Mouse (Mus musculus): ENCODE data around the gene Acads. TPM values are rescaled to one million over a fixed set of nuclear protein-coding genes. Genes with fewer than 3 reads are reported as not detected.
"Not testable (repeated sequence)": the region's sequence is repeated elsewhere in the genome, so short reads cannot be mapped to it uniquely, and the experiment has no call there.

The Acads gene
- polyA plus RNA-seq, 1 experiment: 82.1 TPM

GRCm38 (mm10) chr5:115150991-115151390 lies 31.8 kb upstream of the Acads start:
- TF ChIP-seq POLR2A (IDR thresholded peaks at IDR 0.05; ENCODE audit: insufficient read length, low read depth) (no peak), TCF3 (IDR thresholded peaks at IDR 0.05; ENCODE audit: insufficient read length, low read depth) (no peak), POLR2AphosphoS2 (IDR thresholded peaks at IDR 0.05; ENCODE audit: insufficient read length, low read depth) (no peak), MAX (IDR thresholded peaks at IDR 0.05; ENCODE audit: low read depth) (no peak), TCF12 (IDR thresholded peaks at IDR 0.05; ENCODE audit: insufficient read depth, poor library complexity, severe bottlenecking) (no peak), E2F4 (IDR thresholded peaks at IDR 0.05; ENCODE audit: insufficient read depth) (no peak), MYOD1 (IDR thresholded peaks at IDR 0.05; ENCODE audit: control insufficient read depth in 1 of 3, insufficient read length in 2 of 3, low read depth in 2 of 3) (no peak), USF1 (IDR thresholded peaks at IDR 0.05; ENCODE audit: low read depth) (no peak), CEBPB (IDR thresholded peaks at IDR 0.05; ENCODE audit: insufficient read depth, poor library complexity, severe bottlenecking) (no peak), SRF (IDR thresholded peaks at IDR 0.05; ENCODE audit: control insufficient read depth, insufficient read length, low read depth) (no peak), MYOG (IDR thresholded peaks at IDR 0.05; ENCODE audit: control insufficient read depth in 1 of 3, insufficient read depth in 1 of 3, insufficient read length in 2 of 3, low read depth in 2 of 3) (no peak), REST (IDR thresholded peaks at IDR 0.05; ENCODE audit: insufficient read depth, insufficient read length) (no peak)
- H3K79me2 ChIP-seq (ENCODE audit: control insufficient read depth, insufficient read depth): peaks cover 41% of the 10 kb centered on the region
- no peak overlapping the region for H3K4me3 ChIP-seq
- peaks cover 35% of the 10 kb centered on the region for H3K36me3 ChIP-seq (ENCODE audit: control insufficient read depth, insufficient read depth)
- no peak overlapping the region for H3K4me2 ChIP-seq (ENCODE audit: low read depth)
- H3K27me3 ChIP-seq (ENCODE audit: control insufficient read depth, insufficient read depth, insufficient read length): no peaks in the 10 kb centered on the region
- no peak overlapping the region for H3ac ChIP-seq (ENCODE audit: control insufficient read depth, insufficient read length)

DNA sequence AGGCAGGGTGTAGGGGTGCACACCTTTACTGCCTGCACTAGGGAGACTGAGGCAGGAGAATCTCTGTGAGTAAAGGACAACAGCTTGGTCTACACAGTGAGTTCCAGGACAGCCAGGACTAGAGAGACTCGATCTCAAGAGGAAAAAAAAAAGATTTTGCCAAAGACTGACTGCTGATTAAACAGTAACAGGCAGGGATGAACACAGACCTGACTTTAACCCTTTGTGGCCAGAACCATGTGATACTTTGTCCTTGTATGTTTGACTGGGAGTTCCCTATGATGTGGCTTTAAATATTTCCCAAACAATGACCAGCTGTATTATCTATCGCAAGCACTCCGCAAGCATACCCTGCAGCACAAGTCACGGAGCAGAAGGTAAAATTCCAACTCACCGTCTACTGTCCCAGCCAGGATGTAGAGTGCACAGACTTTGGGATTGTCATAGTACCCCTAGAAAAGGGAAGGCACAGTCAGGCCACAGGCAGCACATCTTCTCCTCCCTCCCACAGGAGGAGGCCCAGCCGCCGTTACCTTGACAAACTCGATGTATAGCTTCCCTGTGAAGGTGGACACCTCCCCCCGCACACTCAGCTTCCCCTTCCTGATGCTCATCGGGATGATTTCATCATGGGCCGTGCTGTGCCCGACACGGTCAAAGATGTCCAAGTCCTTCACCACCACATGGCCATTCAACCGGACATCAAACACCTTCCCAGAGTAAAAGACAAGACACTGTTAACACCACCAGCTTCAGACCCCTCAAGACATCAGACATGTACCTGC lies 30.7 kb upstream of the Acads start:
- Histone ChIP-seq H3K27me3 (ENCODE audit: control insufficient read depth, insufficient read depth, insufficient read length) (no peaks in the 10 kb centered on the region), H3ac (ENCODE audit: control insufficient read depth, insufficient read length) (no peak overlapping the region), H3K79me2 (ENCODE audit: control insufficient read depth, insufficient read depth) (peaks cover 30% of the 10 kb centered on the region), H3K36me3 (ENCODE audit: control insufficient read depth, insufficient read depth) (peaks cover 35% of the 10 kb centered on the region), H3K4me3 (no peak overlapping the region), H3K4me2 (ENCODE audit: low read depth) (no peak overlapping the region)
- TF ChIP-seq SRF (IDR thresholded peaks at IDR 0.05; ENCODE audit: control insufficient read depth, insufficient read length, low read depth): no peak
- TF ChIP-seq POLR2A (IDR thresholded peaks at IDR 0.05; ENCODE audit: insufficient read length, low read depth): no peak
- no peak for TF ChIP-seq USF1 (IDR thresholded peaks at IDR 0.05; ENCODE audit: low read depth)
- no peak for TF ChIP-seq MAX (IDR thresholded peaks at IDR 0.05; ENCODE audit: low read depth)

DNA sequence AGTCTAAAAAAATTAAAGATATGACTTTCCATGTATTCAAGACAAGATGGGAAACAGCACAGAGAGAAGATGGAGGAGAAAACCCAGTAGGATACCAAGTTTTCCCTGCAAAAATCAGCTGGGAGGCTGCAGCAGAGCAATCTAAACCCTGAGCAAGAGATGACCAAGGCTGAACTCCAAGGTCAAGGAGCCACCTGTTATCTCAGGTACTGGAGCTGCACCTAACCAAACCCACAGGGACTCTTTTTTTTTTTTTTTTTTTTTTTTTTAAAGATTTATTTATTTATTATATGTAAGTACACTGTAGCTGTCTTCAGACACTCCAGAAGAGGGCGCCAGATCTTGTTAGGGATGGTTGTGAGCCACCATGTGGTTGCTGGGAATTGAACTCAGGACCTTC lies 29.7 kb upstream of the Acads start:
- not testable (repeated sequence) for H3K4me3 ChIP-seq; H3K4me2 ChIP-seq (ENCODE audit: low read depth); H3ac ChIP-seq (ENCODE audit: control insufficient read depth, insufficient read length); H3K27me3 ChIP-seq (ENCODE audit: control insufficient read depth, insufficient read depth, insufficient read length)
- Histone ChIP-seq H3K36me3 (ENCODE audit: control insufficient read depth, insufficient read depth) (peaks cover 35% of the 10 kb centered on the region), H3K79me2 (ENCODE audit: control insufficient read depth, insufficient read depth) (peaks cover 20% of the 10 kb centered on the region)

DNA sequence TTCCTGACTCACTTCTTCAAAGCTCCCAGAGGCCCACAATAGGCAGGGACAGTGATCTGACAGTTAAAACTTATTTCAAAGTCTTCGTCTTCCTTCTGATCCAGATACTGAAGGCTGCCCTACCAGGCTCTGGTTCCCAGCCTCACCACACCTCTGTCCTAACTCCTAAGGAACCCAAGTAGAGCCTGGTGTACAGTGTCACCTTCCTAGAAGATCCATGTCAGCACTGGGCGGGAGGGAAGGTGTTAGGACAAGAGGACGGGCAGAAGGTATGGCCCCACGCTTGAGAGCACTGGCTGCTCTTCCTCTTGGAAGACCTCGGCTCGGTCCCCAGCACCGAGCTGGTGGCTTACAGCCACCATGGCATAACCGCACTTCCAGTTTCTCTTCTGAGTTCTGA lies 29.2 kb upstream of the Acads start:
- H3K27me3 ChIP-seq (ENCODE audit: control insufficient read depth, insufficient read depth, insufficient read length): no peaks in the 10 kb centered on the region
- peaks cover 35% of the 10 kb centered on the region for H3K36me3 ChIP-seq (ENCODE audit: control insufficient read depth, insufficient read depth)
- H3ac ChIP-seq (ENCODE audit: control insufficient read depth, insufficient read length): no peak overlapping the region
- TF ChIP-seq E2F4 (IDR thresholded peaks at IDR 0.05; ENCODE audit: insufficient read depth) (no peak), TCF3 (IDR thresholded peaks at IDR 0.05; ENCODE audit: insufficient read length, low read depth) (no peak), POLR2AphosphoS2 (IDR thresholded peaks at IDR 0.05; ENCODE audit: insufficient read length, low read depth) (no peak)
- H3K4me3 ChIP-seq: no peak overlapping the region
- no peak overlapping the region for H3K4me2 ChIP-seq (ENCODE audit: low read depth)
- peaks cover 15% of the 10 kb centered on the region for H3K79me2 ChIP-seq (ENCODE audit: control insufficient read depth, insufficient read depth)

- Histone ChIP-seq H3K27me3 (ENCODE audit: control insufficient read depth, insufficient read depth, insufficient read length) (no peaks in the 10 kb centered on the region), H3K79me2 (ENCODE audit: control insufficient read depth, insufficient read depth) (peaks cover 5% of the 10 kb centered on the region), H3K4me3 (no peak overlapping the region), H3K36me3 (ENCODE audit: control insufficient read depth, insufficient read depth) (peaks cover 35% of the 10 kb centered on the region), H3ac (ENCODE audit: control insufficient read depth, insufficient read length) (no peak overlapping the region), H3K4me2 (ENCODE audit: low read depth) (no peak overlapping the region)
- TF ChIP-seq POLR2AphosphoS2 (IDR thresholded peaks at IDR 0.05; ENCODE audit: insufficient read length, low read depth) (no peak), POLR2A (IDR thresholded peaks at IDR 0.05; ENCODE audit: insufficient read length, low read depth) (no peak), USF1 (IDR thresholded peaks at IDR 0.05; ENCODE audit: low read depth) (no peak), E2F4 (IDR thresholded peaks at IDR 0.05; ENCODE audit: insufficient read depth) (no peak)
These were observed 28.2 kb upstream of the Acads start for GRCm38 (mm10) chr5:115147388-115147787.

- TF ChIP-seq MAX (IDR thresholded peaks at IDR 0.05; ENCODE audit: low read depth) (no peak), E2F4 (IDR thresholded peaks at IDR 0.05; ENCODE audit: insufficient read depth) (no peak), TCF3 (IDR thresholded peaks at IDR 0.05; ENCODE audit: insufficient read length, low read depth) (no peak), MYOG (IDR thresholded peaks at IDR 0.05; ENCODE audit: control insufficient read depth in 1 of 3, insufficient read depth in 1 of 3, insufficient read length in 2 of 3, low read depth in 2 of 3) (no peak), POLR2AphosphoS2 (IDR thresholded peaks at IDR 0.05; ENCODE audit: insufficient read length, low read depth) (no peak), REST (IDR thresholded peaks at IDR 0.05; ENCODE audit: insufficient read depth, insufficient read length) (no peak), USF1 (IDR thresholded peaks at IDR 0.05; ENCODE audit: low read depth) (no peak), TCF12 (IDR thresholded peaks at IDR 0.05; ENCODE audit: insufficient read depth, poor library complexity, severe bottlenecking) (no peak), CEBPB (IDR thresholded peaks at IDR 0.05; ENCODE audit: insufficient read depth, poor library complexity, severe bottlenecking) (no peak), MYOD1 (IDR thresholded peaks at IDR 0.05; ENCODE audit: control insufficient read depth in 1 of 3, insufficient read length in 2 of 3, low read depth in 2 of 3) (no peak), SRF (IDR thresholded peaks at IDR 0.05; ENCODE audit: control insufficient read depth, insufficient read length, low read depth) (no peak), POLR2A (IDR thresholded peaks at IDR 0.05; ENCODE audit: insufficient read length, low read depth) (no peak)
- no peak overlapping the region for H3K4me2 ChIP-seq (ENCODE audit: low read depth)
- H3K4me3 ChIP-seq: no peak overlapping the region
- H3ac ChIP-seq (ENCODE audit: control insufficient read depth, insufficient read length): no peak overlapping the region
- no peaks in the 10 kb centered on the region for H3K27me3 ChIP-seq (ENCODE audit: control insufficient read depth, insufficient read depth, insufficient read length)
- peaks cover 35% of the 10 kb centered on the region for H3K36me3 ChIP-seq (ENCODE audit: control insufficient read depth, insufficient read depth)
- no peaks in the 10 kb centered on the region for H3K79me2 ChIP-seq (ENCODE audit: control insufficient read depth, insufficient read depth)
These were observed 27.6 kb upstream of the Acads start for GRCm38 (mm10) chr5:115146747-115147130.
